Mouse (Mus musculus) testis, postnatal 14 days (tissue): ENCODE results near the gene Nfkbiz.
A peak's percentile ranks its signal among the peaks of the same experiment; 100 is the strongest.

Experiments used
- DNase-seq: peaks from one replicate; pipeline ENCODE4 v3.0.0; 2021; ENCODE audit warnings: low spot score

The Nfkbiz gene

GRCm38 (mm10) chr16:55832040-55832439 lies 6.7 kb downstream of the Nfkbiz start:
- no peak for DNase-seq

DNA sequence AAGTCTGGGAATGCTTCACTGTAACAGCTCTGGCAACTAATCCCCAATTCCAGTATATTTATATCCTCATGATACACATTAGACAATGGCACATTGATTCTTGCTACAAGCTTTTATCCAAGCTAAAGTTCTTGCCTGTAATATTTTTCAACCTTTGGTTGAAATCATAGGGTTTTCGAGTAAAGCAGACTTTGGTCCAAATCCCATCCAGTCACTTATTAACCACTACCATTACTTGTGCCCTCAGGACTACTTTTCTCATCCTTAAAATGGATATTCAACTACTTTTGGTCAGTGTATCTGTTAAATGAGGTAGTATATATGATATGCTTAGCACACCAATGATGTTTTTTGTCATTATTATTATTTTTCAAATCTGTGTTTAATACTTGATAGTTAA lies 7.2 kb downstream of the Nfkbiz start:
- DNase-seq = no peak

DNA sequence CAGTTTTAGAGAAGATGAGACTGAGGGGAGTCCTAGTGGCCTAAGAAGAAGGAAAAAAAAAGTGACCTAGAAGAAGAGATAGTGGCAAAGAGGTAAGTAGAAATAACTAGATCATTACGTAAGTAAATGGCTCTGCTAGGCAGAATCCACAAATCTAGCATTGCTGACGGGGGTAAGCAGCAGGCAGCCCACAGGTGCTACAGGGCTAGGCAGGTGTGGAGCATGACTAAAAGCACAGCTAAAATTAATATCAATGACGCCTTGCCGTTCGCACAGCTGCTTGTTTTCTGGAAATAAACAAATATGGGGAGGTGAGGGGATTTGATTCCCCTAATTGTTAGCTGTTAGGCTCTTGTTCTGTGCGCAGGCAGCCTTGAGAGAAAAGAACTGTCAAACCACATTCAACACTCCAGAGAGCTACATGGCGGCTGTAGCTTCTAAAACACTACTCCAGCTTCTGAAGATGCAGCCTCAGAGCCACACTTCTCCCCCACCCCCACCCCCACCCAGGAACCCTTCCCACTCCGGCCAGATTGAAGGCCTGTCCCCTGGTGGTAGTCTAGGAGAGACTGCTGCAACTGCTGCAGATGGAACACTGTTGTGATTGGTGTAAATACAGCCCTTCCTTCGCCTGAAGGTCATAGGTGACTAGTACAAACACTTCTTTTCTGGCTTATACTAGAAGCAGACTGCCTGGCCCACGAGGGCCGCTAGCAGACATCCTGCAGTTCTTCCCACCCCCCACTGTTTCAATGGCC lies 15.1 kb downstream of the Nfkbiz start:
- DNase-seq = no peak

- DNase-seq = no peak
Observed at GRCm38 (mm10) chr16:55822741-55823397, 15.8 kb downstream of the Nfkbiz start.

GRCm38 (mm10) chr16:55821997-55822740 lies 16.5 kb downstream of the Nfkbiz start:
- DNase-seq = peak; percentile 87

DNA sequence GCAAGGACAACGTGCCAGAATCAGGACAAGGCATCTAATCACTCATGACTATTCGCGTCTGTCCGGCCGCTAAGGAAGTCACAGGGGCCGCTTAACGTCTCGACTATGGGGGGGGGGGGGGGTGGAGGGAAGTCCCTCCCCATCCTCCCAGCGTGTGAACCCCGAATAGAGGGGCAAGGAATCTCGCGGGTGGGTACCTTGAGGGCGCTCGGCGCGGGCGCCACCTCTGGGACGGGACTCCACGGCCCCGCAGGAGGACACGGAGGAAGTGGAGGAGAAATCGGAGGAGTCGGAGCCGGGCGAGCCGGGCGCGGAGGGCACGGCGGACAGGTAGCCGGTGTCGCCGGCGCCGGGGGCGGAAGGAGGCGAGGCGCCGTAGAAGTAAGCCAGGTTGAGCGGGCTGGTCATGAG lies 17.1 kb downstream of the Nfkbiz start:
- peak; percentile 11 for DNase-seq

GRCm38 (mm10) chr16:55820916-55821570 lies 17.7 kb downstream of the Nfkbiz start:
- no peak for DNase-seq

GRCm38 (mm10) chr16:55820161-55820915 lies 18.4 kb downstream of the Nfkbiz start:
- DNase-seq = no peak

DNA sequence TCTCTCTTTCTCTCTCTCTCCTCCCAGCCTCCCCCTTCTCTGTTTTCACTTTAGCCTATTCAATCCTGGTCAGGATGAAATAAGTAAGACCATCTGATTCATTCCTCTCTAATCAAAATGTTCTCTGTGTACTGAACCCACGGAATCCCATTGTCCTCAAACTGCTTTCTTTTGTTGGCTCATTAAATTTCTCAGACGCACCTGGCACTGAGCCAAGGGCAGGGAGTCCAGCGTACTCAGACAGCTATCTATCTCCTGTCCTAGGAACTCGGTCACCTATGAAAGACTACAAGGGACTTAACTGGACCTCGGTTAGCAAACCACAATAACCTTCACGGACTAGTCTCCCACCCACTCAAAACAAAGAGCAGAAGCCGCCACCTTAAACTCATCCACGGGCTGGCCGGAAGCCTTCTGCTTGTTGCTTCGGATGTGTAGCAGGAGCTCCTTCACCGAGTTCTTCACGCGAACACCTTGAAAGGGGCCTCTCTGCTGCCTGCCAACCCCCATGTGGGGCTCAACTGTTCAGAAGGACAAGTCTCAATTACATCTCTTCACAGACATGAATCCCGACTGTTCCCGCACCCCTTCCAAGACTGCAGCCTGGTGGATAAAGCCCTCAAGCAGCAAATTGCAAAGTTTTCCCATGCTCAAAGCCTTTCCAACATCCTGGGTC lies 19.4 kb downstream of the Nfkbiz start:
- peak; percentile 60 for DNase-seq

DNA sequence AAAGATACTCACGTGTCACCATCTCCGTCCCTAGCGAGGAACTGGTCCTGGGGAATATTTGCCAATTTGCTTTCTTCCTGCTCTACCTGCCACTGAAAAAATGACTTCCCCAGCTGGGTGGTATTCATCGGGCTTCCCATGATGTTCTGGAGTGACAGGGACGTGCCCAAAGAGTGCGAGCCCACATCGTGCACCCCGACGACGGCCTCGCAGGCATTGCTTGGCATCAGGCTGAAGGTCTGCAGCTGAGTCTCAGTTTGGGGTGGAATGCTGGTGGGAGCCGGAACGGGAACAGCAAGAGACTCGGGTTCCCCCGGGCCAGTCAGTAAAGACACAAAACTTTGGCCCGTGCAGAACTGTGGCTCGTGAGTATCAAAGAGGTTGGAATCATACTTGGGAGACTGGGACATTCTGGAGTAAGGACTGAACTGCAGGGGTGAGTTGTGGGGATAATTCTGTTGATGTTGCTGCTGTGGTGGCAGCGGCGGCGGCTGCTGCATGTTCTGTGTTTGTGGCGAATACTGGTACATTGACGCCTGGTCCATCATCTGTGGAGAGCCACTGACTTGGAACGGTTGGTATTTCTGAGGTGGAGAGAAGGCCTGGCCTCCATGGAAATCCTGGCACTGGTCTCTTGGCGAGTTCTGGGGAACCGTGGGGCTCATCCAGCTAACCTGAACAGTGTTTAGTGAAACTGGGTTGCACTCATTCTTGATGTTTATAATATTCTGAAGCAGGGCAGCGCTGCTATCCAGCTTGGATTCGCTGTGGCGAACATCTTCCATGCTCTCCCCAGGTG lies 20.8 kb downstream of the Nfkbiz start:
- DNase-seq = no peak

DNA sequence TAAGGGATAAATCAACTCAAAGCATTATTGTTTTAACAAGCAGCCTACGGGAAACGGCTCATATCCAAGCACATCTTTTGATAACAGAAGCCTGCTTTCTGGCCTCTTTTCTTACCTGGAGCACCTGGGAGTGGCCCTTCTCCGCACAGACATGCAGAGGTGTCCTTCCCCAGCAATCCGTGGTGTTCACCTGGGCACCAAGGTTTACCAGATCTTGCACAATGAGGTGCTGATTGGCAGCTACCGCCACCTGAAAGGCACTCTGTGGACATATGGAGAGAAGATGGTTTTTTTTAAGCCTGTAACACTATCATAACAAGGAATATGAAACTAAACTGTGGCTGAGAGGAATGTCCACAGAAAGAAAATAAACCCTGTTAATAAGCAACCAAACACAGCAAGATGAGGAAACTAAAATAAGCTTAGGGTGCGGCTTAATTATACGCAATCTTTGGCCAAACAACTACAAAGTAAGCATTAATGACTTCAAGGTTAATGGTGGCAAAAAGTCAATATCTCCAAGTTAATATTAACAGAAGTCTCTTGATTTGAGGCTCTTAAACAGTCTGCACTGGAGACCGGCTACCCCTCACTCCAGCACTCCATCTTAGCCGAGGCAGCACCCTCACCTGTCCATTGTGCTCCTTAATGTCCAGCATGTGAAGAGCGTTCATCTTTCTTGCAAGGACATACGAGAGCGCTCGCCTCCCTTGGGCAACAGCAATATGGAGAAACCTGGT lies 22.3 kb downstream of the Nfkbiz start:
- no peak for DNase-seq

DNA sequence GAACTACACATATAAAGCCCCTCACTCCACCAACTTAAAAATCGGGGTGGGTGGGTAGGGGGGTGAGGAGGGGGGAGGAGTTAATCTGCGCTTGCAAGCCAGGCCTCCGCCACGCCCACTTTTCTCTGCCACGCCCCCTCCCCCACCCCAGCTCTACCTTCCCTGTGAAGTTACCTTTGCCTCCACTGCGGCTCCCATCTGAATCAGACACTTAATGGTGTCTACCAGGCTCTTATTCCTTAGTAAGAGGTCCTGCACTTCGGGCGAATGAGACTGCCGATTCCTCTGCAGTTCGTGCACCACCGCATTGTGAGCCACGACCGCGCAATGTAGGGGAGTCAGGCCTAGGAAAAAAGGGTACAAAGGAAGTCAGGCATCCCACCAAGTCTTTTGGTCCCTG lies 23.2 kb downstream of the Nfkbiz start:
- no peak for DNase-seq

DNA sequence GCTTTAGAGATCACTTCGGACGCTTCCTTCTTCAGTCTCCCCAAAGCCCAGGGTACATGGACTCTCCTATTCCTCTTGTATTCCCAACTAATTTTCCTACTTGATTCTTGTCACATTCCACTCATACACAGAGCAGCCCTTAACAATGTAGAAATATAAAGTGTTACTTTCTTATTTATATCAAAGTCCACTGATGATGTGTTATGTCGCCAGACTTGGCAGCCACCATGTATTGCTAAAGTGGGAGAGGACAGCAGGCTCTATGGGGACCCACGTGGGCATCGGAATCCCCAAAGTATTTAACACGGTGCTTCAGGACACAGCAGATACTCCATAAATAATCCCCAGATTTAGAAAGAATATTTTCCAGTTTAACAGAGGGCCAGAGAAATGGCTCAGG lies 24.0 kb downstream of the Nfkbiz start:
- no peak for DNase-seq

DNA sequence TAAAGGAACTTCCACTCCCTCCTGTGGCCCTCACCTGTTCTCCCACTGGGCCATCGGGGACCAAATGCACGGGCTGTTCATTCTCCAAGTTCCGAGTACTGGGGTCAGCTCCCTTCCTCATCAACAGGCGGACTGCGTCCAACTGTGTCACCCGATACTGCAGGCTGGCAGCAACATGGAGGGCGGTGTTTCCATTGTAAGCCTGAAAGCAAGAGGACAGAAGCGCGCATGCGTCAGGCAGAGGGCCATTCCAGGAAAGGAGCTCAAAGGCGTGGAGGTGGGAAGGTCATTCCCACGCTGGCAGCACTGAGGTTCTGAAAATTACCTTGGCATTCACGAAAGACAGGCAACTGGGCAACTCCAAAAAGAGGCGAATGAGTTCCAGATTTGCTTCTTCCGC lies 24.8 kb downstream of the Nfkbiz start:
- DNase-seq = no peak

DNA sequence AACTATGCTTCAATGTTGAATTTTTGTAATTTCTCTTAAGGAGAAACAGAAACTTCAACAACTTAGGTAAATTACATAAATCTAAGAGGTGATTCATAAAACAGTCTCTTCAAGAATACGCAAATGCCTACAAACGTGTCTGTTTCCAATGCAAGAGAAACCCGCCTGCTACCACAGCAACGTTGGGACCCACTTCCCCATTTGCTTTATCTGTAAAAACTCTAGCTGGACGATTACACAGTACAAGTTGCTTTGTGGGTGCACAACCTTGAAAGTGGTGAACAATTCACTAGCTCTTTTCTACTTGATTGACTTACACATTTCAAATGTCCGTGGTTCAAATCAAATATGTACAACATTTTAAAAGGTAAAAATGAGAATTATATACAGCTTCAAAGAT lies 26.9 kb downstream of the Nfkbiz start:
- DNase-seq = no peak

DNA sequence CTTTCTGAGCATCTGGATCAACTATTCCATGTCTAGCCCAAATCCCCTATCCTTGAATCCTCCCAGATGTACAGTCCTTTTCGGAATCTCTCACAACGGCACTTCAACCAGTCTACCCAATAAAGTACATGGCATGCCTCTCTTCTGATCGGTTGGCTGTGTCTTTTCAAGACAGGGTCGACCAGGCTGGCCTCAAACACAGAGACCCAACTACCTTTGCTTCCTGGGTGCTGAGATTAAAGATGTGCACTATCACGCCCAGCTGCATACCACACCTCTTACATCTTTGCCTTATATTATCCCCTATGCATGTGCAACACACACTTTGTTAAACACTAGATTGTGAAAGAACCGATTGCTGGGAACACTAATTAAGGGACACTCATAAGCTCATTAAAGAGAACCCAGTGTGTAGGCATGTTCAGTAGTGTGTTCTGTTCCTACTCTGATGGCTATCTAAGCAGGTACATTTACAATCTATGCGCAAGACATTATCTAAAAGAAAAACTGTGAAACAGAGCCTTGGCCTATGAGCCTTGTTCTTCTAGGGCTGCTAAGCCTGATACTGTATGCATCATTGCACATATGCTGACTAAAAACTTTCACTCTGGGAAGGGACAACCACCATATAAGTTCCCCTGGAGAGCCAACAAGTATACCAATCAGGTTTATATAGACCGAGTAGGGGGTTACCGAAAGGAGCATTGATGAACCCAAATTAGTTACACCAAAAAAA lies 28.8 kb downstream of the Nfkbiz start:
- DNase-seq = no peak

DNA sequence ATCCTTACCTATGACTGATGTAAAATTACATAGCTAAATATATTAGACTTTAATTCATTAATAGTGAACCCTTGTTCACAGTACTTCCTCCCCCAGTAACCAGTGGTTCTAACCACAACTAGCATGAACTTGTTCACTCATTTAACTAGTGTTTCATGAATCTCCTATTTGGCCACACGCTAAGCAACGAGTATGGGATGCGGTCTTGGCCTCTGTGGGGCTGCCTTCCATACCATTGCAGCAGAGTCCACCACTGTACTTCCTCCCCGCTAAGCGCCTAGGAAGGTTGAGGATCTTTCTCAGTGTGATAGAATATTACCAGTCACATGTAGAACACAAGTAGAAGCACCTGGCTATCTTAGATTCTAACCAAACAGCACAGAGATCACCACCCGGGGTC lies 29.4 kb downstream of the Nfkbiz start:
- no peak for DNase-seq

DNA sequence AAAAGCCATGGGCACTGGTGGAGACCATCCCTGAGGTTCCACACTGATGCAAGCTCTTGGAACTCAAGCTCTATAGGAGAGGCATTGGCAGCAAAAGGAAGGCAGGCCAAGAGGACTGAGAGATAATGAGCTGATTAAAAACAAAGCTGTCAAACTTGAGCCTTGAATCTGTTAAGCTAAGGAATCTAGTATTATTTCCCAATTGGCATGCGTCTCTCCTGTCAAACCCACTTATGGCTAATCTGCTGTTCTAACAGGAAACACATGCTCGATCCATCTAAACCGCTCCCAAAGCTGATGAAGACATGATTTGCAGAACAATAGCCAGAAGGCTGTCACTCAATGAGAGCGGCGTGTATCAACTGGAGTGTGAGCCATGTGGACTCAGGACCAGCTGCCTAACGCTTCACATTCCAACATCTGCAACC lies 31.2 kb downstream of the Nfkbiz start:
- DNase-seq = no peak

DNA sequence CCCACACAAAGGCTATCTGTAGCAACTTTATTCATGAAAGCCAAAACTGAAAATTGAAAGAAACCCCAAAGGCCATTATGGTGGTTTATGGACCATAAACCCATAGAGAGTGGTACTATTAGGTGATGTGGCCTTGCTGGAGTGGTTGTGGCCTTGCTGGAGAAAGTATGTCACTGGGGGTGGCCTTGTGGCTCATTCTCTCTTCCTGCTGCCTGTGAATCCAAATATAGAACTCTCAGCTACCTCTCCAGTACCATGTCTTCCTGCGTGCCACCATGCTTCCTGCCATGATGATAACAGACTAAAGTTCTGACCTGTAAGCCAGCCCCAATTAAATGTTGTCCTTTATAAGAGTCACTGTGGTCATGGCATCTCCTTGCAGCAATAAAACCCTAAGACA lies 33.9 kb downstream of the Nfkbiz start:
- no peak for DNase-seq
